Mouse (Mus musculus) embryonic fibroblast, embryonic 13.5 days (primary cell): Measurements from ENCODE around the gene Kcnk2. TPM values are rescaled to one million over a fixed set of nuclear protein-coding genes. Genes with fewer than 3 reads are reported as not detected.

ENCODE experiments used
- H3K27ac ChIP-seq: 2 replicates; pipeline ENCODE4 v1.5.1; 2012; ENCODE audit warnings: low read length, control low read depth, inconsistent platforms; ENCODE audit not compliant: insufficient read depth
- H3K4me1 ChIP-seq: 2 replicates; pipeline ENCODE4 v1.6.1; 2011; ENCODE audit warnings: low read length; ENCODE audit not compliant: control insufficient read depth, insufficient read depth
- H3K4me3 ChIP-seq: 2 replicates; pipeline ENCODE4 v1.5.1; 2011; ENCODE audit warnings: mild to moderate bottlenecking, control low read depth, low read length; ENCODE audit not compliant: insufficient read depth
- CTCF ChIP-seq: IDR thresholded peaks from 2 replicates; pipeline ENCODE4 v1.5.1; 2011; ENCODE audit warnings: mild to moderate bottlenecking, control low read depth, low read length, moderate library complexity, borderline replicate concordance; ENCODE audit not compliant: insufficient read depth
- POLR2A ChIP-seq: IDR thresholded peaks from 2 replicates; pipeline ENCODE4 v1.6.1; 2011; ENCODE audit warnings: low read depth, mild to moderate bottlenecking, control low read depth, low read length, moderate library complexity
- polyA plus RNA-seq: library from polyadenylated mRNA; stranded (reverse); fragments of >200 nt; gene quantifications from 2 replicates; pipeline ENCODE4 v1.2.4, GENCODE M21; 2011; ENCODE audit warnings: low read depth; ENCODE audit not compliant: missing spikeins, insufficient read length

Kcnk2 gene
- polyA plus RNA-seq, 1 experiment, result 35.6 TPM

GRCm38 (mm10) chr1:189343301-189344251 lies 58.5 kb downstream of the Kcnk2 start:
- H3K4me1 ChIP-seq, result peaks cover 5% of the 10 kb centered on the region; the same call in 1 of the 2 replicates
- H3K27ac ChIP-seq, result no peak overlapping the region
- peak overlapping the region; percentile 32 for H3K4me3 ChIP-seq
- TF ChIP-seq CTCF (no peak), POLR2A (0 out of 2 replicates have a peak, but pooled peaks have one; percentile 10)

- 0 out of 2 replicates have a peak, but pooled peaks have one; percentile 17 for TF ChIP-seq POLR2A
- TF ChIP-seq CTCF, result no peak
- Histone ChIP-seq H3K27ac (no peak overlapping the region), H3K4me1 (peaks cover 5% of the 10 kb centered on the region; the same call in 1 of the 2 replicates), H3K4me3 (peak overlapping the region; percentile 32)
These were observed 59.5 kb downstream of the Kcnk2 start for GRCm38 (mm10) chr1:189342416-189343104.

- H3K27ac ChIP-seq, result no peak overlapping the region
- H3K4me3 ChIP-seq, result no peak overlapping the region
- peaks cover 5% of the 10 kb centered on the region; the same call in 1 of the 2 replicates for H3K4me1 ChIP-seq
- TF ChIP-seq POLR2A, result no peak
- TF ChIP-seq CTCF, result no peak
These were observed 60.6 kb downstream of the Kcnk2 start for GRCm38 (mm10) chr1:189341381-189341917.

GRCm38 (mm10) chr1:189315896-189316295 lies 86.2 kb downstream of the Kcnk2 start:
- no peak overlapping the region for H3K27ac ChIP-seq
- no peak for TF ChIP-seq POLR2A
- no peak for TF ChIP-seq CTCF
- H3K4me3 ChIP-seq, result no peak overlapping the region
- no peaks in the 10 kb centered on the region for H3K4me1 ChIP-seq

- H3K27ac ChIP-seq, result no peak overlapping the region
- TF ChIP-seq POLR2A (no peak), CTCF (no peak)
- no peak overlapping the region for H3K4me3 ChIP-seq
- H3K4me1 ChIP-seq, result no peaks in the 10 kb centered on the region
These were observed 87.6 kb downstream of the Kcnk2 start for GRCm38 (mm10) chr1:189314495-189314894.

- H3K4me1 ChIP-seq, result no peaks in the 10 kb centered on the region
- no peak overlapping the region for H3K4me3 ChIP-seq
- no peak overlapping the region for H3K27ac ChIP-seq
- no peak for TF ChIP-seq CTCF
- TF ChIP-seq POLR2A, result no peak
These were observed 88.3 kb downstream of the Kcnk2 start for GRCm38 (mm10) chr1:189313750-189314149.

- no peak overlapping the region for H3K4me3 ChIP-seq
- no peak overlapping the region for H3K27ac ChIP-seq
- TF ChIP-seq CTCF (no peak), POLR2A (no peak)
- no peaks in the 10 kb centered on the region for H3K4me1 ChIP-seq
These were observed 91.9 kb downstream of the Kcnk2 start for GRCm38 (mm10) chr1:189310145-189310544.

GRCm38 (mm10) chr1:189304988-189305522 lies 97.0 kb downstream of the Kcnk2 start:
- no peak for TF ChIP-seq POLR2A
- TF ChIP-seq CTCF, result no peak
- Histone ChIP-seq H3K4me1 (no peaks in the 10 kb centered on the region), H3K27ac (no peak overlapping the region), H3K4me3 (no peak overlapping the region)

- TF ChIP-seq CTCF (no peak), POLR2A (no peak)
- no peak overlapping the region for H3K4me3 ChIP-seq
- H3K27ac ChIP-seq, result no peak overlapping the region
- no peaks in the 10 kb centered on the region for H3K4me1 ChIP-seq
These were observed 99.1 kb downstream of the Kcnk2 start for GRCm38 (mm10) chr1:189303001-189303400.
